Mouse (Mus musculus): ENCODE measurements around the gene Tcap.

DNA sequence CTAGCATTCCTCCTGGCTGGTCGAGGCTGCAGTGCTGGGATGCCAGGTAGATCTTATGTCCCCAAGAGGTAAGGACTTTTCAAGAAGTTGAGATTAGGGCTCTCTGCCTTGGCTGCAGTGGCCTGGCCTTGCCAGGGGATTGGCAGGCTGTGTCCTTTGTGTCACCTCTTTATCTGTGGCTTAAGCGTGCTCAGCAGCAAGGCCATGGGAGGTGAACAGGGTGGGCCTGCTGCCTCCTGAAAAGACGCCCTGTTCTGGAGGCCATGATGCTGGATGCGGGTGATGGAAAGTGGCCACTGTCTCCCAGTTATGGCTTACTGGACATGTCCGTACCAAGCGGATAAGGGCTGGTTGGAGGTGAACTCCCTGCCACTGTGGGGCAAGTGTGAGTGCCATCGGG is 4.2 kb upstream of the Tcap start:
- TF ChIP-seq CTCF (IDR thresholded peaks at IDR 0.05; ENCODE audit: borderline replicate concordance, control insufficient read depth, extremely low read depth, insufficient read depth, low read length, poor library complexity) (no peak), POLR2A (IDR thresholded peaks at IDR 0.05; ENCODE audit: control insufficient read depth, extremely low read depth, insufficient read depth, low read length, poor library complexity) (no peak)

Data from thymus, adult 2 months (tissue).